Mouse (Mus musculus): ENCODE results near the gene Adgrv1.

- TF ChIP-seq CTCF (IDR thresholded peaks at IDR 0.05; ENCODE audit: low read depth) (no peak), EP300 (IDR thresholded peaks at IDR 0.05; ENCODE audit: low read depth) (no peak)
Measured at GRCm38 (mm10) chr13:81402191-81402590, 230.8 kb downstream of the Adgrv1 start.
